Mouse (Mus musculus): Measurements from ENCODE around the gene Chn2.

The Chn2 gene

GRCm38 (mm10) chr6:54041386-54042043 is 2.2 kb downstream of the Chn2 start:
- in situ Hi-C loops (cut with MboI; ENCODE audit: low sequenced_read_pairs), result no loop called here

- in situ Hi-C loops (cut with MboI; ENCODE audit: low sequenced_read_pairs), result no loop called here
Observed at GRCm38 (mm10) chr6:54042142-54042541, 2.8 kb downstream of the Chn2 start.

GRCm38 (mm10) chr6:54043536-54043935 is 4.2 kb downstream of the Chn2 start:
- in situ Hi-C loops (cut with MboI; ENCODE audit: low sequenced_read_pairs), result no loop called here

- in situ Hi-C loops (cut with MboI; ENCODE audit: low sequenced_read_pairs), result no loop called here
Observed at GRCm38 (mm10) chr6:54045748-54046721, 6.7 kb downstream of the Chn2 start.

GRCm38 (mm10) chr6:54046884-54047747 is 7.8 kb downstream of the Chn2 start:
- in situ Hi-C loops (cut with MboI; ENCODE audit: low sequenced_read_pairs), result no loop called here

GRCm38 (mm10) chr6:54048768-54049167 is 9.4 kb downstream of the Chn2 start:
- in situ Hi-C loops (cut with MboI; ENCODE audit: low sequenced_read_pairs), result no loop called here

- in situ Hi-C loops (cut with MboI; ENCODE audit: low sequenced_read_pairs), result no loop called here
Observed at GRCm38 (mm10) chr6:54051173-54051572, 11.8 kb downstream of the Chn2 start.

- in situ Hi-C loops (cut with MboI; ENCODE audit: low sequenced_read_pairs), result no loop called here
Observed at GRCm38 (mm10) chr6:54052124-54052523, 12.8 kb downstream of the Chn2 start.

GRCm38 (mm10) chr6:54052666-54053065 is 13.3 kb downstream of the Chn2 start:
- in situ Hi-C loops (cut with MboI; ENCODE audit: low sequenced_read_pairs), result no loop called here

- in situ Hi-C loops (cut with MboI; ENCODE audit: low sequenced_read_pairs), result no loop called here
Observed at GRCm38 (mm10) chr6:54053316-54053715, 14.0 kb downstream of the Chn2 start.

GRCm38 (mm10) chr6:54055387-54055786 is 16.0 kb downstream of the Chn2 start:
- in situ Hi-C loops (cut with MboI; ENCODE audit: low sequenced_read_pairs), result no loop called here

GRCm38 (mm10) chr6:54056548-54057532 is 17.5 kb downstream of the Chn2 start:
- in situ Hi-C loops (cut with MboI; ENCODE audit: low sequenced_read_pairs), result no loop called here

- in situ Hi-C loops (cut with MboI; ENCODE audit: low sequenced_read_pairs), result no loop called here
Observed at GRCm38 (mm10) chr6:54057661-54058060, 18.3 kb downstream of the Chn2 start.

GRCm38 (mm10) chr6:54058837-54059236 is 19.5 kb downstream of the Chn2 start:
- in situ Hi-C loops (cut with MboI; ENCODE audit: low sequenced_read_pairs), result no loop called here

GRCm38 (mm10) chr6:54060258-54060657 is 20.9 kb downstream of the Chn2 start:
- in situ Hi-C loops (cut with MboI; ENCODE audit: low sequenced_read_pairs), result no loop called here

GRCm38 (mm10) chr6:54061375-54061774 is 22.0 kb downstream of the Chn2 start:
- in situ Hi-C loops (cut with MboI; ENCODE audit: low sequenced_read_pairs), result no loop called here

- in situ Hi-C loops (cut with MboI; ENCODE audit: low sequenced_read_pairs), result no loop called here
Observed at GRCm38 (mm10) chr6:54063878-54064277, 24.5 kb downstream of the Chn2 start.

GRCm38 (mm10) chr6:54067380-54067779 is 28.0 kb downstream of the Chn2 start:
- in situ Hi-C loops (cut with MboI; ENCODE audit: low sequenced_read_pairs), result no loop called here

GRCm38 (mm10) chr6:54068882-54069281 is 29.5 kb downstream of the Chn2 start:
- in situ Hi-C loops (cut with MboI; ENCODE audit: low sequenced_read_pairs), result no loop called here

- in situ Hi-C loops (cut with MboI; ENCODE audit: low sequenced_read_pairs), result no loop called here
Observed at GRCm38 (mm10) chr6:54070736-54071135, 31.4 kb downstream of the Chn2 start.
